Mouse (Mus musculus) adrenal gland, postnatal 25 days (tissue): Measurements from ENCODE around the gene Arid4b. TPM values are rescaled to one million over a fixed set of nuclear protein-coding genes. Genes with fewer than 3 reads are reported as not detected.

ENCODE experiments used
- DNase-seq: peaks from one replicate; pipeline ENCODE4 v3.0.0; 2021; ENCODE audit warnings: mixed read lengths
- total RNA-seq: library from RNA; stranded (reverse); gene quantifications from 2 replicates; pipeline ENCODE4 v1.2.3, GENCODE M21; 2021

Gene Arid4b
- total RNA-seq, 1 experiment from 2014 or later: 49.6 TPM

DNA sequence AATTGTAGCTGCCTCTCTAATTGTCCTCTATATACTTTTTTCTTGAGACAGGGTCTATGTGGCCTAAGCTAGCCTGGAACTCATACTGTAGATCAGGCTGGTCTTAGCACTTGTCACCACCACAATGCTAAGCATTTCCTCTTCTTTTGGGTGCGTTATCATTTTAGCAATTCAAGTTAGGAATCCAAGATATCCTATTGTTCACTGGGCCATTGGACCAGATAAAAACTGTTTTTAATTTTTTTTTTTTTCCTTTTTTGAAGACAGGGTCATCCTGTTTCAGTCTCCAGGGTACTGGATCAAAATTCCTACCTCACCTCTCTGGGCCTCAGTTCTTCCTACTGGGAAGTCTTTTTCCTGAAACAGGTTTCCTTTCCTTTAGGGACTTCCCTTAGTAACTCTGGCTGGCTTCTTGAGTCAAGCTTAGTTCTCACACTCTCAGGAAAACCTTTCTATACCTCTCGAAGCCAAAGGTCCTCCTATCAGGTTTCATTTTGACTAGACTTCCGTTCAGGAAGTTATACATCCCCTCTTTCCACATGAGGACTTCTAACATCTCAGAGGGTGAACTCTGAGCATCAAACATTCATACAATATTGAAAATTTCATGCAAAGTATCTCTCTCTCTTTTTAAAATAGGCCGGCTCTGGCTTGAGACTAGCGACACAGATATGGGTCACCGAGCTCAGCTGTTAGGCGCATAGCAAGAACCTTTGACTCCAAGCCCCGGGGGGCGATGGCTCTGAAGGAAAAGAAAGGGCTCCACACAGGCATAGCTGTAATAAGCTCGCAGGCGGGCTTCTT, 621 bp upstream of the Arid4b start:
- no peak for DNase-seq

DNA sequence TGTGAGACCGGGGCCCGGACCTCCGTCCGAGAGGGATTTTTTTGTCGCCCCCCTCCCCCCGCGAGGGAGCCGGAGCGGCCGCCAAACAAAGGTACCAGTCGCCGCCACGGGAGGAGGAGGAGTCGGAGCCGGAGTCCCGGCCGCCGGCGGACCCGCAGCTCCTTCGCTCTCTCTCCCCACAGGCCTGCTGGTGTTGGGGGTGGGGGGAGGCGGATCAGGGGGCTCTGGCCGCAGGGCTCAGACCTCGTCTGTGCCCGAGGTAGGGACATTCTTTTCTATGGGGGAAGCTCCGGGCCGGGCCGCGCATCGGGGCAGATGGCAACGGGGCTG, 875 bp downstream of the Arid4b start:
- DNase-seq: no peak

DNA sequence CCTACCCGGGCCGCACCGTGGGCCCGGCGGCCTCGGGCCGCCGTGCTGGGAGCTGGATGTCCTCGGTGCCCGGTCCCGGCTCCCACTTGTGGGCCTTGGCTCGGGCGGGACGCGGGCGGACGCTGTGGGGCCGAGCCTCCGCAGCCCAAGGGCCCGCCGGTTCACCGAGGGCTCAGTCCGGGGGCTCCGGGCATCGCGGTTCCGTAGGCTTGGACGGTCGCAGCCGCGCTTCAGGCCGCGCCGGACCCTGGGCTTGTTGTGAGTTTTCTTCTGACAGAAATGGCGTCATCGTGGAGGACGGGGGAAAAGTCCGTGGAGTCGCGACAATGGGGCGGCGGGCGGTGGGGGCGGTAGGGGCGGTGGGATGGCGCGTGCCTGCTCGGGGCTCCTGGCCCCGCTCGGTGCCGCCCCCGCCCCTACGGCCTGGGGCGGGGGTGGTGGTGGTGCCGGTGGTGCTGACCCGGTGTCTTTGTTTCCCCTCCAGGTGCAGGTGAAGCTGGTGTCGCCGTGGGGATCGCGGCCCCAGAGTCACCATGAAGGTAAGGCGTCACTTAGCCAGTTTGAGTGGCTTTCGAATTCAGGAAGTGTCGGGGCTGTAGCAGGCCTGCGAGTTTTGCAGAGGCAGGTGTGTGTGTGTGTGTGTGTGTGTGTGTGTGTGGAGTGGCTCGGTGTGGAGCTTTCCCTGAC, 1.5 kb downstream of the Arid4b start:
- peak; percentile 31 for DNase-seq

DNA sequence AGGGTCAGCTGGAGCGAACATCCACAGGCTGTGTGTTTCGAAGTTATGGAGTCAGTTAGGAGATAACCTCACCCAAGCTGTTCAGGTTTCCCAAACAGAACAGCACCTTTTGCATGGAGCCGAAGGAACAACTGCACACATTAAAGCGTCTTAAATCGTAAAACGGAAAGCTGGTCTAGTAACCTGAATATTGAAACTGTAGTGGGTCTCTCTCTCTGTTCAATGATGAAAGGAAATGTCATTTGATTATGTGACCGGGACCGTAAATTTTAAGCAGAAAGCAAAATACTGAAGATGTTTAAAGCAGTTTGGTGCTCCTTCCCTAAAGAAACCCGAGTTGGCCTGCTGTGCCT, 2.0 kb downstream of the Arid4b start:
- DNase-seq: no peak

- DNase-seq: no peak
These were observed 2.7 kb downstream of the Arid4b start for GRCm38 (mm10) chr13:14065701-14066100.

GRCm38 (mm10) chr13:14068035-14068434, 5.0 kb downstream of the Arid4b start:
- DNase-seq: no peak

DNA sequence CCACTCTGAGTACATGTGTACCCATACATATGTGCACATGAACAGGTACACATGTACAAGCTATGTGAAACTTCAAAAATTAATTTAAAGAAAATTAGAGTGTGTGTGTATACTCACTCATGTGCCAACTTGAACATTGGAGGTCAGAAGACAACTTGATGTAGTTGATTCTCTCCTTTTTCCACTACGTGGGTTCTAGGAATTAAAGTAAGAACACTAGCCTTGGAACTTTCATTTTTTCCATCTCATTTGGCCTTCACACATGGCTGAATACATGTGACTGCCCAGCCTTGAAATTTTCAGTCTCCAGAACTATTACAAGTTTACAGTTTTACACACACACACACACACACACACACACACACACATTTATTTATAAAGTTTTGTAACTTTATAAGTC, 6.3 kb downstream of the Arid4b start:
- DNase-seq: no peak

GRCm38 (mm10) chr13:14074371-14074770, 11.3 kb downstream of the Arid4b start:
- no peak for DNase-seq

DNA sequence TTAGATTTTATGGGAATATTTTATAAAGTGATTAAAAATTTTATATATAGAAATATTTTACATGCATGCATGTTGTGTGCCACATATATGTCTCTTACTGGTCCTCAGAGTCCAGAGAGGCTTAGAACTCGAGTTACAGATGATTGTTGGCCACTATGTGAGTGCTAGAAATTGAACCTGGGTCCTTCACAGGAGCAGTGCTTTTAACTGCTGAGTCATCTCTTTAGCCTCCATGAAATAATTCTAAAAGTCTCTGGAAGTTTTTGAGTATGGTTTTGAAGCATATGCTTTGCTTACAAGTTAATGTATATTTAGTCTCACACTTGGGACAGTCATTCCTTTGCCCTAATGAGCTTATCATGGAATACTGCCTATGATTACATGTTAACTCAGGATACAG, 12.3 kb downstream of the Arid4b start:
- no peak for DNase-seq

- DNase-seq: no peak
These were observed 25.6 kb downstream of the Arid4b start for GRCm38 (mm10) chr13:14088669-14089068.

DNA sequence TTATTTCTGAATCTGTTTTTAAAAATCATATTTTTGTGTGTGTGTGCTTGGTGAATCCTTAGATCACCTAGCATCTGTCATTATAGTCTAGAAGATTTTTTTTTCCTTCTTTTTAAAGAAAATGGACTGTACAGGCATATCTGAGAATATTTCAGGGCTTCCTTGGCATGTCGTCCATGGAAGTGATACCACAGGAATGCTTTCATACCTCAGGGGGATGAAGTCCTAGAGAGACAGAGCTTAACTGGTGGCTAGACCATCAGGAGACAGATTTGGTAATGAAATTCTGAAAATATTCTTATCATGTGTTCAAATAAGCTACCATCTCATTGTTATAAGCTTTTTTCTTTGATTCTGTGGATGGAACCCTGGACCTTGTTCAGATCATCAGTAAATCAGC, 40.0 kb downstream of the Arid4b start:
- DNase-seq: no peak

DNA sequence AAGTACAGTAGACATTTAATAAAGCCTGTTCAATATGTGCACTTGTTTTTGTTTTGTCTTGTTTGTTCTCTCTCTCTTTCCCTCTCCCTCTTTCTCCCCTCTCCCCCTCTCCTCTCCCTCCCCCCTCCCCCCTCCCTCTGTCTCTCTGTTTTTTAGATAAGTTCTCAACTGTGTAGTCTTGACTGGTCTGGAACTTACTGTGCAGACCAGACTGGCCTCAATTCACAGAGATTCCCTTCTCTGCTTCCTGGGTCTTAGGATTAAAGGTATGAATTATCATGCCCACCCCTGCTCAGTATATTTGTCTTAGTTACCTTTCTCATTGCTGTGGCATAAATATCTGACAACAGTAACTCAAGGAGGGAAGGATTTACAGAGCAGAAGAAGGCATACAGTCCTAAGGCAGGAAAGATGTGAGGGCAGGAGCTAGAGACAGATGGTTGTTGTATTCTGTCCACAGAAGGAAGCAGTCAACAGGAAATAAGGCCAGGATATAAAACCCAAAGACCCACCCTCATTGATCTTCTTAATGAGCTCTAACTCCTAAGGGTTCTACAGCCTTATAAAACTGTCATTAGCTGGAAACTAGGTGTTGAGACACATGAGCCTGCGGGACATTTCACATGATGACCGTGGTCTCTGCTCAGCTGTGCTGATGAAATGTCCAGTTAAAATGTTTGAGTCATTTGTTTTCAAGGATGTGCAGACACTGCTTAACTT, 47.3 kb downstream of the Arid4b start:
- no peak for DNase-seq

DNA sequence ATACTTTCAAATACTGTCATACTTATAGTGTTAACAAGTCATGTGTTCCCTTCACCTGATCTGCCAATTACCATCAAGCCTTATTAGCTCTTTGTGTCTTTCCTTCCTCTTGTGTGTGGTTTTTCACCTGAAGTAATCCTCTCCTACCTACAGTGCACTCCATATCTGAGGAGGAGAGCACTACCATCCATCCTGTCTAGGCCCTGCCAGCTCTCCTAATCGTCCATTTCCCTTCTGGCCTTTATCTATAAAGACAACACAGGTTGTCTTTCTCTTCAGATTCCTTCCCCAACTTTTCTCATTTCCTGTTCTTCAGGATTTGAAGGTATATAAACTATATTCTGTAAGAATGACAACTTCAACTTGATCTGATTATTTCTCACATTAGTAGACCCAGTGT, 48.1 kb downstream of the Arid4b start:
- DNase-seq: no peak

- no peak for DNase-seq
These were observed 50.9 kb downstream of the Arid4b start for GRCm38 (mm10) chr13:14113746-14114528.

- DNase-seq: no peak
These were observed 52.8 kb downstream of the Arid4b start for GRCm38 (mm10) chr13:14115805-14116204.

DNA sequence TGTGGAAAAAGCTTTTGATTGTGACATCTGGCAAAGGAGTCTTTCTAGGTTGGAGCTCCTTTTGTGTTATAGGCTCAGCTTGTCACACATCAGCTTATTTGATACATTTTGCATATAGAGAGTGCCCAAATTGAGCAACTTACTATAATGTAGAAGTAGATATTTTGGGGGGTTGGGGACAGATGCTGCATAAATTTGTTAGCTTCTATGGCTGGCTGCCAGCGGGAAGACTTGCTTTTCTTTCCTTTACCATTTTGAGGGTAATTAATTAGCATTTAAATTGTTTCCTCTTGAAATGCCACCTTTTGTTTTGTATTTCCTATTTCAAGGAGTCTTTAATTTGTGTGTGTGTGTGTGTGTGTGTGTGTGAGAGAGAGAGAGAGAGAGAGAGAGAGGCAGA, 68.6 kb downstream of the Arid4b start:
- no peak for DNase-seq

DNA sequence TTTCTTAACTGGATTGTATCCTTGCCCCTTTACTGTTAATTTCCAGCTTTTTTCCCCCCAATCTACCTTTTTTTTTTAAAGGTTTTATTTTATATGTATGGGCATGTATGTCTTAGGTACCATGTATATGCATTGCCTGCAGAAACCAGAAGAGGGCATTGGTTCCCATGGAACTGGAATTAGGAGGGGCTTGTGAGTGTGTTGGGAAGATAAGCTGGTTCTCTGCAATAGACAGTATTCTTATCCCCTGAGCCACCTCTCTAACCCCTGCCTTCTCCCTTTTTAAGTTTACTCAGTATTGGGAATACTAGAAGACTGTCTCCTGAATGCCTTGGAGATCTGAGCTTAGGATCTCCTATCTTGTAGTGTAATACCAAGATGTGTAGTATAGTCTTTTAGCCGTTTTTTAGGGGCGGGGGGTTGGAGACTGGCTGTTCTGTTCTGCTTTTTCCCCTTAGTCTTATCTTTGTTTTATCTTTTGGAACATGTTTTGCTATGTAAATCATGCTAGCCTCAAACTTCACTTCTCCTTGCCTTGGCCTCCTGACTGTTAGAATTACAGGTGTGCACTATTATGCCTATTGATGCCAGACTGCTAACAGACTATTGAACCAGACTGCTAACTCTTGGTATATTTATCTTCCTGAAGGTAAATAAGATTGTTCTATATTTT, 79.4 kb downstream of the Arid4b start:
- no peak for DNase-seq

GRCm38 (mm10) chr13:14177989-14178388, 115.0 kb downstream of the Arid4b start:
- DNase-seq: no peak

DNA sequence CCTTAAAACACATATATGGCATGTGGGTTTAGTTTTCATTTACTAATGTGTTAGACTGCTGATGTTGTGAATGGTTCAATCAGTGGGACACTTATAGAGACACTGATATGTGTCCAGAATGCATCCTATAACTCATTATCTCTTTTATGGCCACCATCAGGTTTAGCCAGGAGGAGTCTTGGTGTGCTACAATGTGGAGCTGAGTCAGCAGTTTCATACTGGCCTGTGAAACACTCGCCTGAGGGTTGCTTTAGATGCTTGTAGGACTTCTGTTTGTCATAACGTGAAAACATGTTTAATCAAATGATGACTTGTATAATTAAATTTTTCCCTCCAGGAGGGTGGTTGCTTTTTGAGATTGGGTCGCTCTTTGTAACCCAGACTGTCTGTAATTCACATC, 116.6 kb downstream of the Arid4b start:
- DNase-seq: no peak

- no peak for DNase-seq
These were observed 182.9 kb downstream of the Arid4b start for GRCm38 (mm10) chr13:14245946-14246345.
